Mouse (Mus musculus) ES-Bruce4 (cell line): ENCODE measurements at regions not wholly inside any gene's neighbourhood (a gene's known extent, or its start where the extent isn't known, plus 50 kb on each side); places are given as distances from the start of the nearest gene placed in this dataset.

ENCODE experiments used
- CTCF ChIP-seq: IDR thresholded peaks from one replicate; pipeline ENCODE4 v1.8.1; 2011; ENCODE audit warnings: low read depth, low read length
- EP300 ChIP-seq: IDR thresholded peaks from 2 replicates; pipeline ENCODE4 v1.6.1; 2011; ENCODE audit warnings: low read depth, low read length; ENCODE audit not compliant: insufficient read depth
- POLR2A ChIP-seq: IDR thresholded peaks from one replicate; pipeline ENCODE4 v1.8.1; 2011; ENCODE audit warnings: low read length; ENCODE audit not compliant: insufficient read depth

DNA sequence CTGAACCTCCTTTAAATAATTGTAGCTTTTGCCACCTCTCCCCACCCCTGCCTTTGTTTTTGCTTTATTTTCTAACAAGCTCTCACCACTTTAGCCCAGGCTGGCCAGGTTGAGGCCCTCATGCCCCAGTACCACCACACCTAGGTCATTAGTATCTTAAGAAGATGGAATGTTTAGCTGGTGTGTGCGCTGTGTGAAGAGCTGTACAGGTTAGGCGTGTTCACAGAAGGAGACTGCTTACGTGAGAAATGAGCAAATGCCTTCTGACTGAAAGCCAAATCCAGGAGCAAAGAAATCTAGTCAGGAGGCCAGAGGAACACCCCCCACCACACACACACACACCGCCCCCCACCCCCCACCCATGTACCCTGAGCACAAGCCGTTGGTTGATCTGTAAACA is 303.4 kb downstream of the Klf5 start:
- TF ChIP-seq CTCF: no peak
- TF ChIP-seq POLR2A: no peak
- no peak for TF ChIP-seq EP300
